Mouse (Mus musculus) thymus, adult 2 months (tissue): ENCODE measurements around the gene Cox4i1.

Experiments used
- CTCF ChIP-seq: fragments of 200-500 bp; IDR thresholded peaks from 2 replicates; pipeline ENCODE4 v1.5.1; 2012; ENCODE audit warnings: mild to moderate bottlenecking, control low read depth, low read length, moderate library complexity, borderline replicate concordance; ENCODE audit not compliant: control insufficient read depth, poor library complexity, insufficient read depth; ENCODE audit errors: extremely low read depth
- POLR2A ChIP-seq: fragments of 200-500 bp; IDR thresholded peaks from 2 replicates; pipeline ENCODE4 v1.6.1; 2012; ENCODE audit warnings: mild to moderate bottlenecking, low read length, control low read depth, moderate library complexity; ENCODE audit not compliant: control insufficient read depth, poor library complexity, insufficient read depth; ENCODE audit errors: extremely low read depth

DNA sequence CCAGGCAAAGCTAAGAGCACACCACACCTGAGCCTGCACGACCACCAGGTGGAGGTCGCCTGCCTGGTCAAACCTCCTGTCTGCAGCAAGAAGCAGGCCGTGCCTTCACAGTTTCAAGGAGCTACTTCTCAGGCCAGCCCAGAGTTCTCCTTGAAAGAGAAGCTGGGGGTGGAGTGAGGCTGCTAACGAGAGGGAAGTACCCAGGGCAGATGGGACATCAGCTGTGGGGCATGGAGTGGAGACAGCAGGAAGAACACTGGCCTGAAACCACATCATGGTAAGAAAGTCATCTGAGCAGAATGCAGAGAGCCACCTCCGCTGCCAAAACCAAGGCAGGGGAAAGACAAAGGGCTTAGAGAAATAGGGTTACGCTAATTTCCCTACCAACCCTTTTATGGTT, 3.5 kb upstream of the Cox4i1 start:
- TF ChIP-seq CTCF = no peak
- TF ChIP-seq POLR2A = no peak
